Mouse (Mus musculus) embryonic fibroblast, embryonic 13.5 days (primary cell): ENCODE results near the gene Pbrm1.

ENCODE experiments used
- CTCF ChIP-seq: IDR thresholded peaks from 2 replicates; pipeline ENCODE4 v1.5.1; 2011; ENCODE audit warnings: mild to moderate bottlenecking, control low read depth, low read length, moderate library complexity, borderline replicate concordance; ENCODE audit not compliant: insufficient read depth
- POLR2A ChIP-seq: IDR thresholded peaks from 2 replicates; pipeline ENCODE4 v1.6.1; 2011; ENCODE audit warnings: low read depth, mild to moderate bottlenecking, control low read depth, low read length, moderate library complexity

DNA sequence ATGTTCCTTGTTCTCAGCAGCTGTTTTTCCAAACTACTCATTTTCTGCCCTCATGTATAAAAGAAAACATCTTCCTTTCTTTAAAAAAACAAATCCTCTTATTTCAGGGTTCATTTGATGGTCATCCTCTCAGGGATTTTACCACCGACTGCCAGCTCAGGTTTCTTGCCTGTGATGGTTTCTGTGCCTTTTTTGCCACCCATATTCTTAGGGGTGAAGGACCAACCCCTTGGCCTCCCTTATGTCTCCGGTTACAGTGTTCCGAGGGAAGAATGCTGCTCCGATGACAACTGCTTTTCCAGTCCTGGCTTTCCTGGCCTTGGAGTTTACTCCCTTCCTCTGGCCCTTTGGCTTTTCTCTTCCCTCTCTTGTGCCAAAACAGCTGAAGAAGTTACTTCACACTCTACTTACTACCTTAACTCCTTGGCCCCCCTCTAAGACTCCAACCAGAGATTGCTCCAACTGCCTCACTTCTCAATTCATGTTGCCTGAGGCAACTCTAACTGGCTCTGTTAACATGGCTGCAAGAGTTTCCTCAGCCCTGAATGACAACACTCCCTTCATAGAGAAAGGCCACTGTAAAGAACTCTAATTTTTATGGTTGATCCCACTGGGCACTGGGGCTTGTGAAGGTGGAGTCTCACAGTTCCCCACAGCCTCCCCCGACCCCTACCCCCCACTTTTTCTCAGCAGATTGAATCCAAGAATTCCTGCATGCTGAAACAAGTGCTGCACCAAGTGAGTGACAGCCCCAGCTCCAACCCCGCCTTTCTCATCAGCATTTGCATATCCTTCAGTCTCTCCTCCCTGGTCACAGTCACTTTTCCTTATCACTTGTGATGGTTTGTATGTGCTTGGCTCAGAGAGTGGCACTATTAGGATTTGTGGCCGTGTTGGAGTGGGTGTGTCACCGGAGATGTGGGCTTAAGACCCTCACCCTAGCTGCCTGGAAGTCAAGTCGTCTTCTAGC is 106.5 kb downstream of the Pbrm1 start:
- TF ChIP-seq POLR2A, result no peak
- TF ChIP-seq CTCF, result no peak
